Mouse (Mus musculus) neural tube, embryonic 14.5 days (tissue): Measurements from ENCODE around the gene Tmem72. TPM values are rescaled to one million over a fixed set of nuclear protein-coding genes. Genes with fewer than 3 reads are reported as not detected.

ENCODE experiments used
- ATAC-seq: fragments of 200-750 bp; cut with Nextera tagmentation; 2 replicates; pipeline ENCODE4 v1.8.0; 2017; ENCODE audit warnings: low read depth, mild to moderate bottlenecking, moderate TSS enrichment, moderate library complexity
- H3K27ac ChIP-seq: fragments of 300-500 bp; sonication (generic); 2 replicates; pipeline ENCODE4 v1.5.1; 2014; ENCODE audit warnings: low read depth, mild to moderate bottlenecking, control low read depth, low read length, moderate library complexity, mixed read lengths
- H3K27me3 ChIP-seq: fragments of 300-500 bp; sonication (generic); 2 replicates; pipeline ENCODE4 v1.6.1; 2014; ENCODE audit warnings: low read length; ENCODE audit not compliant: control insufficient read depth, insufficient read depth
- H3K36me3 ChIP-seq: fragments of 300-500 bp; sonication (generic); 2 replicates; pipeline ENCODE4 v1.6.1; 2014; ENCODE audit warnings: low read length, mixed read lengths; ENCODE audit not compliant: control insufficient read depth, insufficient read depth
- H3K4me1 ChIP-seq: fragments of 300-500 bp; sonication (generic); 2 replicates; pipeline ENCODE4 v1.6.1; 2014; ENCODE audit warnings: low read length; ENCODE audit not compliant: control insufficient read depth, insufficient read depth
- H3K4me2 ChIP-seq: fragments of 300-500 bp; sonication (generic); 2 replicates; pipeline ENCODE4 v1.6.1; 2014; ENCODE audit warnings: mild to moderate bottlenecking, low read depth, low read length, control low read depth
- H3K4me3 ChIP-seq: fragments of 300-500 bp; sonication (generic); 2 replicates; pipeline ENCODE4 v1.5.1; 2014; ENCODE audit warnings: low read depth, low read length, control low read depth, mixed read lengths
- H3K9ac ChIP-seq: fragments of 300-500 bp; sonication (generic); replicated peaks from 2 replicates; pipeline ENCODE4 v1.6.1; 2014; ENCODE audit warnings: low read depth, mild to moderate bottlenecking, control low read depth, low read length, mixed read lengths
- H3K9me3 ChIP-seq: fragments of 300-500 bp; sonication (generic); 2 replicates; pipeline ENCODE4 v1.6.1; 2016; ENCODE audit warnings: low read length; ENCODE audit not compliant: control insufficient read depth
- WGBS: fragments of 180-500 bp; shearing (Covaris S2); extraction: QIAGEN DNeasy Blood & Tissue Kit; methylation state at CpG from one replicate; pipeline ENCODE4 v1.1.7; 2014; 5-methylcytosine and 5-hydroxymethylcytosine counted together
- microRNA-seq: library from miRNA; unstranded; fragments of <30 nt; microRNA quantifications from one replicate; pipeline ENCODE4, GENCODE M21; 2016
- polyA plus RNA-seq: library from polyadenylated mRNA; unstranded; fragments of >200 nt; fragmentation: Nextera tagmentation; extraction: Ambion mirVana; gene quantifications from 2 replicates; pipeline ENCODE4 v1.2.1, GENCODE M21; 2014

Gene Tmem72
- polyA plus RNA-seq, 1 experiment from 2014 or later, result 0.09 TPM

- H3K9ac ChIP-seq, result no peak overlapping the region
- H3K4me1 ChIP-seq, result no peaks in the 10 kb centered on the region; the same call in 1 of the 2 replicates
- no peaks in the 10 kb centered on the region for H3K27me3 ChIP-seq
- H3K4me3 ChIP-seq, result no peak overlapping the region
- H3K4me2 ChIP-seq, result no peak overlapping the region
- no peaks in the 10 kb centered on the region for H3K36me3 ChIP-seq
- H3K27ac ChIP-seq, result no peak overlapping the region
- no peak for ATAC-seq
- H3K9me3 ChIP-seq, result no peaks in the 10 kb centered on the region
- WGBS, result 96% methylated on average over 17 of the region's 17 CpGs
Measured at GRCm38 (mm10) chr6:116633741-116634695, 82.7 kb downstream of the Tmem72 start.

GRCm38 (mm10) chr6:116632129-116632528 lies 84.6 kb downstream of the Tmem72 start:
- H3K4me1 ChIP-seq, result peaks cover 5% of the 10 kb centered on the region; the same call in 1 of the 2 replicates
- H3K9me3 ChIP-seq, result no peaks in the 10 kb centered on the region
- no peaks in the 10 kb centered on the region for H3K27me3 ChIP-seq
- 62% methylated on average over 1 of the region's 1 CpGs for WGBS
- H3K36me3 ChIP-seq, result no peaks in the 10 kb centered on the region
- no peak overlapping the region for H3K9ac ChIP-seq
- ATAC-seq, result no peak
- H3K4me3 ChIP-seq, result no peak overlapping the region
- H3K4me2 ChIP-seq, result no peak overlapping the region
- no peak overlapping the region for H3K27ac ChIP-seq

- peak overlapping the region; percentile 28; the same call in 1 of the 2 replicates for H3K27ac ChIP-seq
- no peaks in the 10 kb centered on the region for H3K9me3 ChIP-seq
- H3K4me1 ChIP-seq, result peaks cover 7% of the 10 kb centered on the region; the same call in 1 of the 2 replicates
- H3K36me3 ChIP-seq, result peaks cover 6% of the 10 kb centered on the region
- 68% methylated on average over 10 of the region's 10 CpGs for WGBS
- H3K9ac ChIP-seq, result no peak overlapping the region
- H3K4me2 ChIP-seq, result no peak overlapping the region
- H3K4me3 ChIP-seq, result no peak overlapping the region
- H3K27me3 ChIP-seq, result no peaks in the 10 kb centered on the region
- ATAC-seq, result no peak
Measured at GRCm38 (mm10) chr6:116629766-116630165, 86.9 kb downstream of the Tmem72 start.

Small RNA genes lying within 50 kb of the gene (microRNA-seq; reads per million reads assigned to microRNA genes)
- gene Mir7043, result 1.4 reads per million

Other genes with a start within 250 kb of the Tmem72 start
- gene Olfr211, start 227.8 kb downstream of the Tmem72 start, polyA plus RNA-seq, result not detected in 2 replicates
- 0.17 TPM in 1 of 2 replicates, not detected in the other for gene Olfr212, start 210.4 kb downstream of the Tmem72 start, polyA plus RNA-seq
- not detected in 2 replicates for gene Olfr213, start 178.5 kb downstream of the Tmem72 start, polyA plus RNA-seq
- 0.43 TPM in 1 of 2 replicates, not detected in the other for gene Gm5580, start 165.8 kb downstream of the Tmem72 start, polyA plus RNA-seq
- gene Olfr214, start 162.7 kb downstream of the Tmem72 start, polyA plus RNA-seq, result not detected in 2 replicates
- gene Olfr215, start 132.7 kb downstream of the Tmem72 start, polyA plus RNA-seq, result not detected in 2 replicates
- 133 and 154 TPM in 2 replicates for gene Zfp422, start 87.9 kb downstream of the Tmem72 start, polyA plus RNA-seq
- gene Depp1, start 66.3 kb downstream of the Tmem72 start, polyA plus RNA-seq, result 6.9 and 8.5 TPM in 2 replicates
- gene Rassf4, start 43.0 kb downstream of the Tmem72 start, polyA plus RNA-seq, result 25.3 and 32.3 TPM in 2 replicates